Mouse (Mus musculus) hindbrain, embryonic 13.5 days (tissue): ENCODE measurements around the gene Clec4f. TPM values are rescaled to one million over a fixed set of nuclear protein-coding genes. Genes with fewer than 3 reads are reported as not detected.

Experiments used
- polyA plus RNA-seq: library from polyadenylated mRNA; unstranded; fragments of >200 nt; fragmentation: Nextera tagmentation; extraction: Ambion mirVana; gene quantifications from 2 replicates; pipeline ENCODE4 v1.2.1, GENCODE M21; 2015

Gene Clec4f
- polyA plus RNA-seq, 1 experiment from 2014 or later: not detected

Other genes starting within 250 kb of the Clec4f start
- gene Tet3, start 197.1 kb downstream of the Clec4f start, polyA plus RNA-seq: 69.8 and 75.4 TPM in 2 replicates
- 69.1 and 69.7 TPM in 2 replicates for gene Dguok, start 149.2 kb downstream of the Clec4f start, polyA plus RNA-seq
- 2.0 and 2.8 TPM in 2 replicates for gene Actg2, start 119.9 kb downstream of the Clec4f start, polyA plus RNA-seq
- 50.1 and 51.4 TPM in 2 replicates for gene Stambp, start 83.5 kb downstream of the Clec4f start, polyA plus RNA-seq
- not detected in 2 replicates for gene Cd207, start 21.7 kb upstream of the Clec4f start, polyA plus RNA-seq
- gene Vax2, start 55.1 kb upstream of the Clec4f start, polyA plus RNA-seq: not detected in 2 replicates
- gene Atp6v1b1, start 86.8 kb upstream of the Clec4f start, polyA plus RNA-seq: not detected in 2 replicates
- gene Ankrd53, start 106.5 kb upstream of the Clec4f start, polyA plus RNA-seq: 0.19 and 0.21 TPM in 2 replicates
- gene Tex261, start 119.6 kb upstream of the Clec4f start, polyA plus RNA-seq: 63.5 and 65.5 TPM in 2 replicates
- gene Nagk, start 138.8 kb upstream of the Clec4f start, polyA plus RNA-seq: 98.1 and 98.5 TPM in 2 replicates
- 25.3 and 27.8 TPM in 2 replicates for gene Paip2b, start 175.6 kb upstream of the Clec4f start, polyA plus RNA-seq
- gene Zfp638, start 210.9 kb upstream of the Clec4f start, polyA plus RNA-seq: 87.8 and 88.9 TPM in 2 replicates